Mouse (Mus musculus): ENCODE data around the gene Galnt16. TPM values are rescaled to one million over a fixed set of nuclear protein-coding genes. Genes with fewer than 3 reads are reported as not detected.

Galnt16 gene
- polyA plus RNA-seq, 1 experiment from 2014 or later: 14.3 TPM

GRCm38 (mm10) chr12:80533876-80534275 lies 15.8 kb downstream of the Galnt16 start:
- Histone ChIP-seq H3K9me3 (no peaks in the 10 kb centered on the region), H3K4me2 (no peak overlapping the region), H3K4me3 (replicated peaks) (no peak overlapping the region), H3K27me3 (replicated peaks) (no peaks in the 10 kb centered on the region), H3K36me3 (no peaks in the 10 kb centered on the region), H3K4me1 (peaks cover 5% of the 10 kb centered on the region; the same call in 1 of the 2 replicates), H3K27ac (no peak overlapping the region), H3K9ac (no peak overlapping the region)
- WGBS: 77% methylated on average over 2 of the region's 2 CpGs
- ATAC-seq (ENCODE audit: insufficient read depth, low FRiP score, low read depth): no peak

GRCm38 (mm10) chr12:80537313-80537712 lies 19.2 kb downstream of the Galnt16 start:
- no peaks in the 10 kb centered on the region for H3K27me3 ChIP-seq (replicated peaks)
- no peaks in the 10 kb centered on the region for H3K9me3 ChIP-seq
- no peak overlapping the region for H3K9ac ChIP-seq
- H3K4me3 ChIP-seq (replicated peaks): no peak overlapping the region
- H3K4me2 ChIP-seq: no peak overlapping the region
- no peak overlapping the region for H3K27ac ChIP-seq
- H3K4me1 ChIP-seq: no peaks in the 10 kb centered on the region
- H3K36me3 ChIP-seq: no peaks in the 10 kb centered on the region
- 78% methylated on average over 2 of the region's 2 CpGs for WGBS
- ATAC-seq (ENCODE audit: insufficient read depth, low FRiP score, low read depth): no peak

GRCm38 (mm10) chr12:80538311-80538710 lies 20.2 kb downstream of the Galnt16 start:
- Histone ChIP-seq H3K4me1 (no peaks in the 10 kb centered on the region), H3K4me2 (no peak overlapping the region), H3K9me3 (no peaks in the 10 kb centered on the region), H3K4me3 (replicated peaks) (no peak overlapping the region), H3K27me3 (replicated peaks) (no peaks in the 10 kb centered on the region), H3K36me3 (no peaks in the 10 kb centered on the region), H3K9ac (no peak overlapping the region), H3K27ac (no peak overlapping the region)
- ATAC-seq (ENCODE audit: insufficient read depth, low FRiP score, low read depth): 0 out of 2 replicates have a peak, but pooled peaks have one; percentile 27
- 22% methylated on average over 6 of the region's 6 CpGs for WGBS

GRCm38 (mm10) chr12:80545310-80545709 lies 27.2 kb downstream of the Galnt16 start:
- H3K27me3 ChIP-seq (replicated peaks): no peaks in the 10 kb centered on the region
- H3K27ac ChIP-seq: no peak overlapping the region
- H3K9ac ChIP-seq: no peak overlapping the region
- H3K4me2 ChIP-seq: no peak overlapping the region
- no peaks in the 10 kb centered on the region for H3K9me3 ChIP-seq
- no peaks in the 10 kb centered on the region for H3K36me3 ChIP-seq
- no peaks in the 10 kb centered on the region for H3K4me1 ChIP-seq
- 34% methylated on average over 4 of the region's 4 CpGs for WGBS
- ATAC-seq (ENCODE audit: insufficient read depth, low FRiP score, low read depth): no peak
- H3K4me3 ChIP-seq (replicated peaks): no peak overlapping the region

GRCm38 (mm10) chr12:80549646-80550045 lies 31.6 kb downstream of the Galnt16 start:
- Histone ChIP-seq H3K4me3 (replicated peaks) (no peak overlapping the region), H3K9me3 (no peaks in the 10 kb centered on the region), H3K27ac (no peak overlapping the region), H3K36me3 (no peaks in the 10 kb centered on the region), H3K9ac (no peak overlapping the region), H3K4me1 (no peaks in the 10 kb centered on the region), H3K27me3 (replicated peaks) (no peaks in the 10 kb centered on the region), H3K4me2 (no peak overlapping the region)
- ATAC-seq (ENCODE audit: insufficient read depth, low FRiP score, low read depth): no peak
- WGBS: 76% methylated on average over 11 of the region's 11 CpGs

GRCm38 (mm10) chr12:80553157-80553556 lies 35.1 kb downstream of the Galnt16 start:
- ATAC-seq (ENCODE audit: insufficient read depth, low FRiP score, low read depth): no peak
- Histone ChIP-seq H3K4me1 (no peaks in the 10 kb centered on the region), H3K4me3 (replicated peaks) (no peak overlapping the region), H3K27me3 (replicated peaks) (no peaks in the 10 kb centered on the region), H3K36me3 (no peaks in the 10 kb centered on the region), H3K9ac (no peak overlapping the region), H3K4me2 (no peak overlapping the region), H3K9me3 (no peaks in the 10 kb centered on the region), H3K27ac (no peak overlapping the region)
- 8% methylated on average over 2 of the region's 3 CpGs for WGBS

- ATAC-seq (ENCODE audit: insufficient read depth, low FRiP score, low read depth): no peak
- H3K36me3 ChIP-seq: no peaks in the 10 kb centered on the region
- H3K27me3 ChIP-seq (replicated peaks): no peaks in the 10 kb centered on the region
- no peak overlapping the region for H3K4me2 ChIP-seq
- H3K4me1 ChIP-seq: no peaks in the 10 kb centered on the region
- no peaks in the 10 kb centered on the region for H3K9me3 ChIP-seq
- 74% methylated on average over 6 of the region's 6 CpGs for WGBS
- H3K27ac ChIP-seq: no peak overlapping the region
- no peak overlapping the region for H3K9ac ChIP-seq
- no peak overlapping the region for H3K4me3 ChIP-seq (replicated peaks)
Measured at GRCm38 (mm10) chr12:80554312-80554711, 36.2 kb downstream of the Galnt16 start.

- 0 out of 2 replicates have a peak, but pooled peaks cover 7% of the 10 kb centered on the region for H3K4me1 ChIP-seq
- no peaks in the 10 kb centered on the region for H3K9me3 ChIP-seq
- H3K27me3 ChIP-seq (replicated peaks): no peaks in the 10 kb centered on the region
- no peak overlapping the region for H3K9ac ChIP-seq
- no peaks in the 10 kb centered on the region for H3K36me3 ChIP-seq
- WGBS: 12% methylated on average over 2 of the region's 2 CpGs
- H3K4me2 ChIP-seq: no peak overlapping the region
- no peak overlapping the region for H3K4me3 ChIP-seq (replicated peaks)
- no peak overlapping the region for H3K27ac ChIP-seq
- no peak for ATAC-seq (ENCODE audit: insufficient read depth, low FRiP score, low read depth)
Measured at GRCm38 (mm10) chr12:80561904-80562303, 43.8 kb downstream of the Galnt16 start.

- Histone ChIP-seq H3K36me3 (no peaks in the 10 kb centered on the region), H3K4me3 (replicated peaks) (no peak overlapping the region), H3K9ac (no peak overlapping the region), H3K27me3 (replicated peaks) (no peaks in the 10 kb centered on the region), H3K27ac (no peak overlapping the region), H3K4me1 (peaks cover 13% of the 10 kb centered on the region; the same call in 1 of the 2 replicates), H3K4me2 (no peak overlapping the region), H3K9me3 (no peaks in the 10 kb centered on the region)
- WGBS: 46% methylated on average over 5 of the region's 5 CpGs
- ATAC-seq (ENCODE audit: insufficient read depth, low FRiP score, low read depth): no peak
Measured at GRCm38 (mm10) chr12:80562793-80563192, 44.7 kb downstream of the Galnt16 start.

- H3K36me3 ChIP-seq: no peaks in the 10 kb centered on the region
- ATAC-seq (ENCODE audit: insufficient read depth, low FRiP score, low read depth): no peak
- no peak overlapping the region for H3K4me3 ChIP-seq (replicated peaks)
- no peak overlapping the region for H3K27ac ChIP-seq
- no peaks in the 10 kb centered on the region for H3K27me3 ChIP-seq (replicated peaks)
- WGBS: 72% methylated on average over 6 of the region's 6 CpGs
- peaks cover 13% of the 10 kb centered on the region; the same call in 1 of the 2 replicates for H3K4me1 ChIP-seq
- no peak overlapping the region for H3K4me2 ChIP-seq
- H3K9ac ChIP-seq: no peak overlapping the region
- H3K9me3 ChIP-seq: no peaks in the 10 kb centered on the region
Measured at GRCm38 (mm10) chr12:80564990-80565389, 46.9 kb downstream of the Galnt16 start.

- ATAC-seq (ENCODE audit: insufficient read depth, low FRiP score, low read depth): no peak
- 66% methylated on average over 2 of the region's 2 CpGs for WGBS
- H3K27me3 ChIP-seq (replicated peaks): no peaks in the 10 kb centered on the region
Measured at GRCm38 (mm10) chr12:80565793-80566192, 47.7 kb downstream of the Galnt16 start.

GRCm38 (mm10) chr12:80566502-80566901 lies 48.4 kb downstream of the Galnt16 start:
- Histone ChIP-seq H3K27me3 (replicated peaks) (no peaks in the 10 kb centered on the region), H3K4me1 (peaks cover 13% of the 10 kb centered on the region; the same call in 1 of the 2 replicates), H3K9ac (no peak overlapping the region), H3K27ac (peak overlapping the region; percentile 69), H3K36me3 (no peaks in the 10 kb centered on the region), H3K4me3 (replicated peaks) (no peak overlapping the region), H3K9me3 (no peaks in the 10 kb centered on the region), H3K4me2 (no peak overlapping the region)
- no peak for ATAC-seq (ENCODE audit: insufficient read depth, low FRiP score, low read depth)
- WGBS: 38% methylated on average over 4 of the region's 4 CpGs

More at GRCm38 (mm10) chr12:80565793-80566192, 47.7 kb downstream of the Galnt16 start:
- Histone ChIP-seq H3K9me3 (no peaks in the 10 kb centered on the region), H3K4me3 (replicated peaks) (no peak overlapping the region), H3K9ac (no peak overlapping the region), H3K27ac (no peak overlapping the region), H3K36me3 (no peaks in the 10 kb centered on the region), H3K4me2 (no peak overlapping the region), H3K4me1 (peaks cover 13% of the 10 kb centered on the region; the same call in 1 of the 2 replicates)

- no peak overlapping the region for H3K9ac ChIP-seq
- ATAC-seq (ENCODE audit: insufficient read depth, low FRiP score, low read depth): peak; percentile 40; the same call in 1 of the 2 replicates
Measured at GRCm38 (mm10) chr12:80567375-80567774, 49.3 kb downstream of the Galnt16 start.

More at GRCm38 (mm10) chr12:80567375-80567774, 49.3 kb downstream of the Galnt16 start:
- H3K4me3 ChIP-seq (replicated peaks): no peak overlapping the region
- no peak overlapping the region for H3K4me2 ChIP-seq
- no peaks in the 10 kb centered on the region for H3K9me3 ChIP-seq
- H3K27me3 ChIP-seq (replicated peaks): no peaks in the 10 kb centered on the region
- peaks cover 13% of the 10 kb centered on the region; the same call in 1 of the 2 replicates for H3K4me1 ChIP-seq
- no peaks in the 10 kb centered on the region for H3K36me3 ChIP-seq
- H3K27ac ChIP-seq: peak overlapping the region; percentile 69
- 24% methylated on average over 3 of the region's 3 CpGs for whole genome bisulfite sequencing

Measured in stomach, embryonic 15.5 days (tissue).